Mouse (Mus musculus) heart, embryonic 11.5 days (tissue): ENCODE data around the gene Alad. TPM values are rescaled to one million over a fixed set of nuclear protein-coding genes. Genes with fewer than 3 reads are reported as not detected.

ENCODE experiments used
- ATAC-seq: fragments of 200-750 bp; cut with Nextera tagmentation; replicated peaks from 2 replicates; pipeline ENCODE4 v1.8.0; 2017; ENCODE audit warnings: moderate library complexity; ENCODE audit not compliant: insufficient number of reproducible peaks, low FRiP score, low TSS enrichment
- H3K27ac ChIP-seq: fragments of 300-500 bp; sonication (generic); 2 replicates; pipeline ENCODE4 v1.5.1; 2014; ENCODE audit warnings: mild to moderate bottlenecking, low read depth, low read length
- H3K27me3 ChIP-seq: fragments of 300-500 bp; sonication (generic); 2 replicates; pipeline ENCODE4 v1.6.1; 2014; ENCODE audit warnings: mild to moderate bottlenecking, low read length, mixed read lengths; ENCODE audit not compliant: control insufficient read depth, insufficient read depth
- H3K36me3 ChIP-seq: fragments of 300-500 bp; sonication (generic); 2 replicates; pipeline ENCODE4 v1.6.1; 2014; ENCODE audit warnings: mild to moderate bottlenecking, low read length, moderate library complexity, mixed read lengths; ENCODE audit not compliant: control insufficient read depth, insufficient read depth
- H3K4me1 ChIP-seq: fragments of 300-500 bp; sonication (generic); 2 replicates; pipeline ENCODE4 v1.6.1; 2014; ENCODE audit warnings: low read length; ENCODE audit not compliant: control insufficient read depth, insufficient read depth
- H3K4me2 ChIP-seq: fragments of 300-500 bp; sonication (generic); 2 replicates; pipeline ENCODE4 v1.6.1; 2014; ENCODE audit warnings: mild to moderate bottlenecking, moderate library complexity
- H3K4me3 ChIP-seq: fragments of 300-500 bp; sonication (generic); 2 replicates; pipeline ENCODE4 v1.5.1; 2014; ENCODE audit warnings: low read depth, low read length
- H3K9ac ChIP-seq: fragments of 300-500 bp; sonication (generic); 2 replicates; pipeline ENCODE4 v1.6.1; 2014; ENCODE audit warnings: mild to moderate bottlenecking, low read depth, low read length, moderate library complexity
- H3K9me3 ChIP-seq: fragments of 300-500 bp; sonication (generic); replicated peaks from 2 replicates; pipeline ENCODE4 v1.6.1; 2016; ENCODE audit warnings: low read length; ENCODE audit not compliant: control insufficient read depth
- WGBS: fragments of 180-500 bp; shearing (Covaris S2); extraction: QIAGEN DNeasy Blood & Tissue Kit; methylation state at CpG from one replicate; pipeline ENCODE4 v1.1.7; 2014; ENCODE audit not compliant: insufficient replicate concordance; 5-methylcytosine and 5-hydroxymethylcytosine counted together
- polyA plus RNA-seq: library from polyadenylated mRNA; unstranded; fragments of >200 nt; fragmentation: Nextera tagmentation; extraction: Ambion mirVana; gene quantifications from 2 replicates; pipeline ENCODE4 v1.2.1, GENCODE M21; 2014

Gene Alad
- polyA plus RNA-seq, 1 experiment from 2014 or later = 140 TPM

GRCm38 (mm10) chr4:62502969-62503368, 16.7 kb downstream of the Alad start:
- Histone ChIP-seq H3K9me3 (no peaks in the 10 kb centered on the region), H3K27me3 (no peaks in the 10 kb centered on the region), H3K4me3 (no peak overlapping the region), H3K4me2 (no peak overlapping the region; the same call in 1 of the 2 replicates), H3K9ac (no peak overlapping the region), H3K36me3 (peaks cover 8% of the 10 kb centered on the region), H3K4me1 (peaks cover 4% of the 10 kb centered on the region; the same call in 1 of the 2 replicates), H3K27ac (no peak overlapping the region)
- 67% methylated on average over 7 of the region's 7 CpGs for WGBS
- ATAC-seq = no peak

DNA sequence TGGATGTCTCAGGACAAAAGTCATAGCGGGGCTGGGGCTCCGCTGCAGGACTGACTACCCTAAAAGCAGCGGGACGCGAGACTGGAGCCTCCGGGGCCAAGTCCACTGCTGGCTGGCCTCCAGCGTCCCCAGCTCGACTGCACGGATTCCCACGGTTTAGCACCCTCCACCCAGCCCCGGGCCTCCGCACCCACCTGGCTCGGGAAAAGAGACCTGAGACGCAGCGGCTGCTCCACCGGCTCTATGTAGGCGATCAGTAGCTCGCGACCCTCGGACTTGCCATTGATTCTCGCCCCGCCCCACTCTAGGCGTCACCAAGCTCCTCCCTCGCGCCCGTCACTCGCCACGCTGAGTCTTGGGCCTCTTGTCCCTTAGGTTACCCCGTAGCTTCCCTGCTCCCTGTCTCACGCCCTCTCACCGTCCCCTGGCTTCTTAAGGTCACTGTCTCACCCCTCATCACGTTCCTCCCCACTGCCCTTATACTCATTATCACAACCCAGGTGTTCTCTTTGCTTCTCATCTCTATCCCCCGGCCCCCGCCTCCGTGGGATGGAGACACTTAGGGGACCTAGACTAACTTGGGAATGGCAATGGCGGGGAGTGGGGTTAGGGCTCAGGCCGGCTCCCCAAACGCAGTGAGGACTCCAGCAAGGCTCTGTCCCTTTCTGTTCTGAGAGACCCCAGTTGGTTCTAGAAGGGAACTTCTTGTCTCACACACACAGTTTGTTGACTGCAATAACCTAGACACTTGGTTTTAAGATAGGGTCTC, 17.6 kb downstream of the Alad start:
- Histone ChIP-seq H3K4me3 (peak overlapping the region; percentile 84), H3K27ac (0 out of 2 replicates have a peak overlapping the region, but pooled peaks have one; percentile 29), H3K4me1 (peaks cover 4% of the 10 kb centered on the region; the same call in 1 of the 2 replicates), H3K27me3 (no peaks in the 10 kb centered on the region), H3K9me3 (no peaks in the 10 kb centered on the region), H3K9ac (peak overlapping the region; percentile 87), H3K4me2 (peak overlapping the region; percentile 90), H3K36me3 (peaks cover 8% of the 10 kb centered on the region; the same call in 1 of the 2 replicates)
- 2% methylated on average over 38 of the region's 38 CpGs for WGBS
- peak; percentile 91 for ATAC-seq

DNA sequence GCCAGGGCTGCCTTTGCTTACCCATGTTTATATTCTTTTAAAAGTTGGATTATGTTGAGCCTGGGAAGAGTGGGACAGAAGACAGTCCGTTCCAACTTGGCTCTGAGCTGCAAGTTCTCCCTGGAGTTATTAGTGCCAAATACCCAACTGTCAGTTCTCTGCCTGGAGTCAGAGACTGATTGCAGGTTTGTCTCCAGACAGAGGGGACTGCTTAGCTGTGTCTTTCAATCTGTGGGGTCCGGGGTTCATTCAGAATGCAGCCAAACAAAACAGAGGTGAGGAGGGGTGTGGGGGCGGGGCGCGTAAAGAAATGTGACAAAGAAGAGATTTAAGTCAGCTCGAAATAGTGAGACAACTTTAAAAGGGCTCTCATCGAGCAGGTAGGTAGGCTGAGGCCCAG, 18.2 kb downstream of the Alad start:
- Histone ChIP-seq H3K9ac (peak overlapping the region; percentile 87), H3K4me2 (peak overlapping the region; percentile 90), H3K9me3 (no peaks in the 10 kb centered on the region), H3K4me3 (peak overlapping the region; percentile 84), H3K27ac (no peak overlapping the region), H3K4me1 (peaks cover 4% of the 10 kb centered on the region; the same call in 1 of the 2 replicates), H3K27me3 (no peaks in the 10 kb centered on the region), H3K36me3 (peaks cover 8% of the 10 kb centered on the region; the same call in 1 of the 2 replicates)
- no peak for ATAC-seq
- WGBS = 7% methylated on average over 7 of the region's 7 CpGs

- no peak overlapping the region for H3K27ac ChIP-seq
- H3K36me3 ChIP-seq = peaks cover 8% of the 10 kb centered on the region; the same call in 1 of the 2 replicates
- no peak for ATAC-seq
- no peak overlapping the region for H3K4me3 ChIP-seq
- H3K4me1 ChIP-seq = peaks cover 4% of the 10 kb centered on the region; the same call in 1 of the 2 replicates
- H3K9me3 ChIP-seq = no peaks in the 10 kb centered on the region
- no peak overlapping the region for H3K4me2 ChIP-seq
- H3K27me3 ChIP-seq = no peaks in the 10 kb centered on the region
- no peak overlapping the region for H3K9ac ChIP-seq
- WGBS = 74% methylated on average over 4 of the region's 4 CpGs
Measured at GRCm38 (mm10) chr4:62500799-62501198, 18.9 kb downstream of the Alad start.

GRCm38 (mm10) chr4:62496815-62497214, 22.9 kb downstream of the Alad start:
- H3K4me1 ChIP-seq = peaks cover 4% of the 10 kb centered on the region; the same call in 1 of the 2 replicates
- no peaks in the 10 kb centered on the region for H3K9me3 ChIP-seq
- WGBS = 70% methylated on average over 8 of the region's 8 CpGs
- H3K27ac ChIP-seq = no peak overlapping the region
- 0 out of 2 replicates have a peak, but pooled peaks cover 2% of the 10 kb centered on the region for H3K27me3 ChIP-seq
- no peak for ATAC-seq
- H3K4me2 ChIP-seq = no peak overlapping the region
- peaks cover 8% of the 10 kb centered on the region; the same call in 1 of the 2 replicates for H3K36me3 ChIP-seq
- H3K9ac ChIP-seq = no peak overlapping the region
- no peak overlapping the region for H3K4me3 ChIP-seq

GRCm38 (mm10) chr4:62495946-62496345, 23.8 kb downstream of the Alad start:
- Histone ChIP-seq H3K9ac (no peak overlapping the region), H3K27me3 (0 out of 2 replicates have a peak, but pooled peaks cover 2% of the 10 kb centered on the region), H3K4me3 (no peak overlapping the region), H3K9me3 (no peaks in the 10 kb centered on the region), H3K4me1 (no peaks in the 10 kb centered on the region), H3K4me2 (no peak overlapping the region), H3K27ac (no peak overlapping the region), H3K36me3 (peaks cover 8% of the 10 kb centered on the region; the same call in 1 of the 2 replicates)
- no peak for ATAC-seq
- 61% methylated on average over 8 of the region's 8 CpGs for WGBS

- no peak overlapping the region for H3K9ac ChIP-seq
- H3K36me3 ChIP-seq = 0 out of 2 replicates have a peak, but pooled peaks cover 4% of the 10 kb centered on the region
- no peak overlapping the region for H3K27ac ChIP-seq
- 63% methylated on average over 9 of the region's 9 CpGs for WGBS
- no peak overlapping the region for H3K4me2 ChIP-seq
- 0 out of 2 replicates have a peak, but pooled peaks cover 2% of the 10 kb centered on the region for H3K27me3 ChIP-seq
- no peaks in the 10 kb centered on the region for H3K9me3 ChIP-seq
- ATAC-seq = no peak
- H3K4me1 ChIP-seq = no peaks in the 10 kb centered on the region
- no peak overlapping the region for H3K4me3 ChIP-seq
Measured at GRCm38 (mm10) chr4:62494230-62494629, 25.5 kb downstream of the Alad start.

DNA sequence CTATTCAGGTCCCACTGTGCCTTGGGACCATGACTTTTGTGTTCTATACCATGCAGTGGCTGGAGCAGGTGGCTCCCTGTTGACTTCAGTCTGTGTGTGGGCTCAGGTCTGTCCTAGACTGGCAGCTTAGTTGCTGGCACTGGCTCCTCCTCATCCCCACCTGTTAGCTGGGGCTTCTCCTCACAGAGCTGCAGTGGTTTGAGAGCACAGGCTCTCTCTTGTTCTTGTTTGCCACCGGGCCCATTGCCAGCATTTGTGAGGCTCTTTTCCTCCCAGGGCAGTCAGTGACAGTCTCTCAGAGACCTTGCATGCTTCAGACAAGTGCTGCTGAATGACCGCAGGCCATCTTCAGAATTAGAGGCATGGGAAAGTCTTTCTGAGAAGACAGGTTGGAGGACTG, 27.0 kb downstream of the Alad start:
- no peaks in the 10 kb centered on the region for H3K36me3 ChIP-seq
- no peak overlapping the region for H3K27ac ChIP-seq
- H3K4me2 ChIP-seq = no peak overlapping the region
- WGBS = 84% methylated on average over 2 of the region's 2 CpGs
- no peak for ATAC-seq
- H3K4me3 ChIP-seq = no peak overlapping the region
- H3K9ac ChIP-seq = no peak overlapping the region
- no peaks in the 10 kb centered on the region for H3K9me3 ChIP-seq
- no peaks in the 10 kb centered on the region for H3K4me1 ChIP-seq
- H3K27me3 ChIP-seq = 0 out of 2 replicates have a peak, but pooled peaks cover 2% of the 10 kb centered on the region
